Mouse (Mus musculus): Measurements from ENCODE around the gene Gpr182.

DNA sequence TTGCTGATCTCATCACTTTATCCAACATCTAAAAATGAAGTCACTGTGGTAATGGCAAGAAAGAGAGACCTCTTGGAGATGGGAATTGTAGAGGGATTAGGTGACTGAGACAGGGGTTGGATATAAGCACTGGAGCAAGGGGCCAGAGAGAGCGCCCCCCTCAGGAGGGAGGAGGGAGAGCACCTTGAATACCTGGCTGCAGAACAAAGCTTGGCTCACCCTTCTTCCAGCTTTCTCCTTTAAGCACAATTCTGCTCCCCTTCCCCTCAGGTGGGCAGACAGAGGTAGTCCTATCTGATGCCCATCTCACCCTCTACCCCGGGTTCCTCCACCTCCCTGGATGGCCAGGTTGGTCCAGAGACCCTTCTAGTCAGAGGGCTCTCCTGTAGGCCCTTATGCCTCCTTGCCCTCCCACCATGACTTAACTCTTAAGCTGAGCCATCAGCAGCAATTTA lies 46.7 kb downstream of the Gpr182 start, which contains the start of gene Myo1a:
- TF ChIP-seq CTCF (IDR thresholded peaks at IDR 0.05; ENCODE audit: control insufficient read depth, insufficient read depth, low read length) (0 out of 2 replicates have a peak, but pooled peaks have one; percentile 13), POLR2A (IDR thresholded peaks at IDR 0.05; ENCODE audit: borderline replicate concordance, control insufficient read depth, low read depth, low read length) (no peak)
